In genomic region chr17:86535827-86536656, GRCm38 (mm10) we compare ENCODE assay signal across 8 mouse cellular contexts. TPM values are rescaled to one million over a fixed set of nuclear protein-coding genes. Genes with fewer than 3 reads are reported as not detected.
A peak's percentile ranks its signal among the peaks of the same experiment; 100 is the strongest.
DNase-seq lines count a peak whose midpoint lies in the region; ATAC-seq and TF ChIP-seq lines count a peak whose summit lies in the region.

No protein-coding gene starts in this region.

- peak; percentile 56; the same call in 1 of the 2 replicates for TF ChIP-seq CTCF in spleen, adult 2 months (IDR thresholded peaks at IDR 0.05; ENCODE audit: extremely low read depth, insufficient read depth, insufficient read length, insufficient replicate concordance)

- TF ChIP-seq POLR2A in spleen, adult 2 months (IDR thresholded peaks at IDR 0.05; ENCODE audit: low read depth, low read length), result no peak

- no peaks in the 10 kb centered on the region for H3K36me3 ChIP-seq in embryonic facial prominence, embryonic 10.5 days (replicated peaks)
- no peaks in the 10 kb centered on the region for H3K36me3 ChIP-seq in limb, embryonic 10.5 days
- H3K36me3 ChIP-seq in midbrain, embryonic 13.5 days, result no peaks in the 10 kb centered on the region
- H3K36me3 ChIP-seq in spleen, adult 2 months (ENCODE audit: control insufficient read depth, insufficient read depth, low read length), result no peaks in the 10 kb centered on the region

- peak; percentile 74; the same call in 1 of the 2 replicates for ATAC-seq in midbrain, embryonic 13.5 days

- H3K27me3 ChIP-seq in embryonic facial prominence, embryonic 10.5 days (replicated peaks; ENCODE audit: low read depth, poor library complexity, severe bottlenecking), result no peaks in the 10 kb centered on the region
- H3K27me3 ChIP-seq in limb, embryonic 10.5 days (ENCODE audit: low read depth, poor library complexity, severe bottlenecking), result no peaks in the 10 kb centered on the region
- H3K27me3 ChIP-seq in midbrain, embryonic 13.5 days, result no peaks in the 10 kb centered on the region
- H3K27me3 ChIP-seq in spleen, adult 2 months (ENCODE audit: control insufficient read depth, insufficient read depth, low read length), result no peaks in the 10 kb centered on the region

- peak overlapping the region; percentile 63 for H3K27ac ChIP-seq in embryonic facial prominence, embryonic 10.5 days (replicated peaks)
- no peak overlapping the region for H3K27ac ChIP-seq in limb, embryonic 10.5 days
- no peak overlapping the region for H3K27ac ChIP-seq in midbrain, embryonic 13.5 days
- no peak overlapping the region for H3K27ac ChIP-seq in spleen, adult 2 months (ENCODE audit: insufficient read depth, low read length)

- H3K9ac ChIP-seq in midbrain, embryonic 13.5 days (replicated peaks), result no peak overlapping the region

- peaks cover 39% of the 10 kb centered on the region for H3K4me1 ChIP-seq in embryonic facial prominence, embryonic 10.5 days
- H3K4me1 ChIP-seq in limb, embryonic 10.5 days, result 0 out of 2 replicates have a peak, but pooled peaks cover 6% of the 10 kb centered on the region
- peaks cover 6% of the 10 kb centered on the region; the same call in 1 of the 2 replicates for H3K4me1 ChIP-seq in midbrain, embryonic 13.5 days (replicated peaks)
- no peaks in the 10 kb centered on the region for H3K4me1 ChIP-seq in spleen, adult 2 months (ENCODE audit: control insufficient read depth, insufficient read depth, insufficient read length)

- peak; percentile 86 for DNase-seq in urinary bladder, postnatal 14 days (ENCODE audit: low spot score)
- DNase-seq in urinary bladder, adult 2 months (ENCODE audit: low spot score), result no peak
- peak; percentile 61 for DNase-seq in embryonic facial prominence, embryonic 10.5 days (ENCODE audit: low spot score)
- peak; percentile 89 to 91 for DNase-seq in heart, adult 18-20 months
- DNase-seq in kidney, adult 18-20 months, result peak; percentile 68
- peak; percentile 63 for DNase-seq in limb, embryonic 10.5 days (ENCODE audit: low spot score)
- DNase-seq in spleen, adult 2 months (ENCODE audit: low read depth in 1 of 2, low spot score in 2 of 2), result peak; percentile 38 to 52

- peak overlapping the region; percentile 31 for H3K4me3 ChIP-seq in embryonic facial prominence, embryonic 10.5 days
- H3K4me3 ChIP-seq in limb, embryonic 10.5 days, result no peak overlapping the region
- no peak overlapping the region for H3K4me3 ChIP-seq in midbrain, embryonic 13.5 days (replicated peaks)
- no peak overlapping the region for H3K4me3 ChIP-seq in spleen, adult 2 months (ENCODE audit: extremely low read depth, insufficient read depth, insufficient read length)

- peak overlapping the region; percentile 25; the same call in 1 of the 2 replicates for H3K4me2 ChIP-seq in midbrain, embryonic 13.5 days (replicated peaks)

- no peaks in the 10 kb centered on the region for H3K9me3 ChIP-seq in embryonic facial prominence, embryonic 10.5 days
- no peaks in the 10 kb centered on the region for H3K9me3 ChIP-seq in limb, embryonic 10.5 days (replicated peaks)
- H3K9me3 ChIP-seq in midbrain, embryonic 13.5 days, result no peaks in the 10 kb centered on the region

- 43% methylated on average over 22 of the region's 22 CpGs for WGBS in embryonic facial prominence, embryonic 10.5 days
- 52% methylated on average over 22 of the region's 22 CpGs for WGBS in limb, embryonic 10.5 days
- WGBS in midbrain, embryonic 13.5 days, result 46% methylated on average over 22 of the region's 22 CpGs
- 38% methylated on average over 22 of the region's 22 CpGs for WGBS in spleen, adult 2 months

RNA-seq across cellular contexts. Expression of gene Gm10309, which starts 31.0 kb away (rescaled TPM):
- 0.14 and 0.24 TPM in 2 replicates for polyA plus RNA-seq in urinary bladder, adult 2 months (2012; rRNA removed)
- polyA plus RNA-seq in embryonic facial prominence, embryonic 10.5 days (2016; fragmentation: Nextera tagmentation; extraction: Ambion mirVana), result 0.10 and 0.29 TPM in 2 replicates
- under 1 TPM in 1 of 2 experiments, not detected in 1; 0.13 TPM for total RNA-seq in heart, adult 18-20 months (2021)
- polyA plus RNA-seq in limb, embryonic 10.5 days (2016; fragmentation: Nextera tagmentation; extraction: Ambion mirVana), result 0.16 TPM in 2 replicates
- polyA plus RNA-seq in midbrain, embryonic 13.5 days (2015; fragmentation: Nextera tagmentation; extraction: Ambion mirVana), result 0.19 and 0.38 TPM in 2 replicates
- 0.06 TPM in 2 replicates for polyA plus RNA-seq in spleen, adult 2 months (2012; rRNA removed)
